ENCODE assay signal across 31 mouse cellular contexts in genomic region chr5:120690417-120690816, GRCm38 (mm10). TPM values are rescaled to one million over a fixed set of nuclear protein-coding genes. Genes with fewer than 3 reads are reported as not detected.
DNase-seq lines count a peak whose midpoint lies in the region; ATAC-seq and TF ChIP-seq lines count a peak whose summit lies in the region.
"Had no signal": no experiment of that assay in that cellular context is flagged by ENCODE, and none has a peak within 500 bp of the region (broad histone marks: within the 10 kb centered on the region; RNA-seq: fewer than 3 reads in every experiment).

No protein-coding gene starts in this region.

- H3K4me3 ChIP-seq in embryonic facial prominence, embryonic 14.5 days (ENCODE audit: low read depth, low read length): no peak overlapping the region
- H3K4me3 ChIP-seq in embryonic facial prominence, embryonic 10.5 days: no peak overlapping the region
- no peak overlapping the region for H3K4me3 ChIP-seq in midbrain, embryonic 13.5 days (replicated peaks)
- no peak overlapping the region for H3K4me3 ChIP-seq in midbrain, embryonic 15.5 days
- H3K4me3 ChIP-seq in CH12.LX (replicated peaks in 1 of 3; ENCODE audit: low read depth in 2 of 3, low read length in 2 of 3, poor library complexity in 1 of 3): no peak overlapping the region
- no peak overlapping the region for H3K4me3 ChIP-seq in small intestine, adult 2 months (ENCODE audit: low read depth, low read length)
- H3K4me3 ChIP-seq in kidney, adult 2 months (ENCODE audit: insufficient read depth, low read depth, low read length): no peak overlapping the region
- H3K4me3 ChIP-seq: embryonic facial prominence, embryonic 13.5 days; forebrain, embryonic 10.5 days; forebrain, embryonic 13.5 days; gastrocnemius, adult 2 months; hindbrain, embryonic 12.5 days; hindbrain, embryonic 15.5 days had no signal

- in situ Hi-C loops in CH12.LX (cut with MboI; ENCODE audit: low pct_ligation_motif_present, low pct_unique_long_range_greater_than_20kb, low sequenced_read_pairs): no loop called here

- no peak overlapping the region for H3K9ac ChIP-seq in embryonic facial prominence, embryonic 14.5 days (ENCODE audit: low read depth, low read length)
- no peak overlapping the region for H3K9ac ChIP-seq in midbrain, embryonic 13.5 days (replicated peaks)
- no peak overlapping the region for H3K9ac ChIP-seq in midbrain, embryonic 15.5 days
- no peak overlapping the region for H3K9ac ChIP-seq in CH12.LX (ENCODE audit: insufficient read depth, low read depth)
- H3K9ac ChIP-seq: embryonic facial prominence, embryonic 13.5 days; forebrain, embryonic 13.5 days; hindbrain, embryonic 15.5 days had no signal

- peak; percentile 26; the same call in 1 of the 2 replicates for ATAC-seq in embryonic facial prominence, embryonic 14.5 days (ENCODE audit: low read depth)
- peak; percentile 17; the same call in 1 of the 2 replicates for ATAC-seq in midbrain, embryonic 13.5 days
- no peak for ATAC-seq in midbrain, embryonic 15.5 days (replicated peaks)
- ATAC-seq: forebrain, embryonic 13.5 days; forebrain, embryonic 16.5 days had no signal

- 29% methylated on average over 4 of the region's 4 CpGs for WGBS in embryonic facial prominence, embryonic 14.5 days
- 55% methylated on average over 4 of the region's 4 CpGs for WGBS in embryonic facial prominence, embryonic 10.5 days
- 58% methylated on average over 4 of the region's 4 CpGs for WGBS in midbrain, embryonic 13.5 days
- 75% methylated on average over 4 of the region's 4 CpGs for WGBS in midbrain, embryonic 15.5 days
- WGBS in small intestine, adult 2 months: 58% methylated on average over 4 of the region's 4 CpGs
- WGBS in kidney, adult 2 months: 63% methylated on average over 4 of the region's 4 CpGs

- no peaks in the 10 kb centered on the region for H3K9me3 ChIP-seq in embryonic facial prominence, embryonic 14.5 days (ENCODE audit: control insufficient read depth, low read length)
- no peaks in the 10 kb centered on the region for H3K9me3 ChIP-seq in embryonic facial prominence, embryonic 10.5 days
- no peaks in the 10 kb centered on the region for H3K9me3 ChIP-seq in midbrain, embryonic 13.5 days
- H3K9me3 ChIP-seq in midbrain, embryonic 15.5 days: no peaks in the 10 kb centered on the region
- peaks cover 10% of the 10 kb centered on the region for H3K9me3 ChIP-seq in CH12.LX (replicated peaks; ENCODE audit: low read length)
- H3K9me3 ChIP-seq: embryonic facial prominence, embryonic 13.5 days; forebrain, embryonic 10.5 days; forebrain, embryonic 13.5 days; hindbrain, embryonic 12.5 days; hindbrain, embryonic 15.5 days had no signal

- no peak for TF ChIP-seq POLR2A in CH12.LX (IDR thresholded peaks at IDR 0.05; ENCODE audit: low read depth, low read length)
- no peak for TF ChIP-seq POLR2A in small intestine, adult 2 months (IDR thresholded peaks at IDR 0.05; ENCODE audit: low read depth, low read length)
- no peak for TF ChIP-seq POLR2A in kidney, adult 2 months (IDR thresholded peaks at IDR 0.05; ENCODE audit: low read depth, low read length)

- dilution Hi-C loops in CH12.LX (cut with MboI; ENCODE audit: extremely low pct_ligation_motif_present, extremely low pct_unique_long_range_greater_than_20kb, low sequenced_read_pairs): no loop called here

- H3K27me3 ChIP-seq in embryonic facial prominence, embryonic 14.5 days (replicated peaks; ENCODE audit: control insufficient read depth, insufficient read depth, low read length): peaks cover 40% of the 10 kb centered on the region
- peaks cover 75% of the 10 kb centered on the region for H3K27me3 ChIP-seq in embryonic facial prominence, embryonic 10.5 days (replicated peaks; ENCODE audit: low read depth, poor library complexity, severe bottlenecking)
- H3K27me3 ChIP-seq in midbrain, embryonic 13.5 days: peaks cover 47% of the 10 kb centered on the region
- H3K27me3 ChIP-seq in midbrain, embryonic 15.5 days (replicated peaks): peaks cover 12% of the 10 kb centered on the region; the same call in 1 of the 2 replicates
- no peaks in the 10 kb centered on the region for H3K27me3 ChIP-seq in CH12.LX (replicated peaks)
- peaks cover 10% of the 10 kb centered on the region for H3K27me3 ChIP-seq in small intestine, adult 2 months (ENCODE audit: control insufficient read depth, insufficient read depth, low read length)
- H3K27me3 ChIP-seq in kidney, adult 2 months (replicated peaks; ENCODE audit: control insufficient read depth, insufficient read depth, low read length): no peaks in the 10 kb centered on the region

- no peak for DNase-seq in embryonic facial prominence, embryonic 14.5 days (ENCODE audit: low spot score)
- DNase-seq in embryonic facial prominence, embryonic 10.5 days (ENCODE audit: low spot score): no peak
- peak; percentile 67 for DNase-seq in CH12.LX (ENCODE audit: extremely low read depth)
- no peak for DNase-seq in kidney, adult 2 months
- DNase-seq: adrenal gland, adult 2 months; adrenal gland, postnatal 14 days; B cell, adult 2 months; cerebellum, adult 18-20 months; cerebellum, adult 9-10 months; cerebellum, postnatal 14 days; gastrocnemius, adult 2 months; gastrocnemius, postnatal 14 days; heart, adult 11 months had no signal

- H3K4me1 ChIP-seq in embryonic facial prominence, embryonic 14.5 days (ENCODE audit: control insufficient read depth, insufficient read depth, low read length): 0 out of 2 replicates have a peak, but pooled peaks cover 4% of the 10 kb centered on the region
- H3K4me1 ChIP-seq in embryonic facial prominence, embryonic 10.5 days: peaks cover 26% of the 10 kb centered on the region
- H3K4me1 ChIP-seq in midbrain, embryonic 13.5 days (replicated peaks): peaks cover 11% of the 10 kb centered on the region
- H3K4me1 ChIP-seq in midbrain, embryonic 15.5 days: peaks cover 10% of the 10 kb centered on the region
- peaks cover 41 to 75% of the 10 kb centered on the region in 2 experiments for H3K4me1 ChIP-seq in CH12.LX (ENCODE audit: control insufficient read depth in 1 of 2, insufficient read depth in 2 of 2)
- H3K4me1 ChIP-seq in small intestine, adult 2 months (ENCODE audit: control insufficient read depth, insufficient read depth, insufficient read length, low read length): no peaks in the 10 kb centered on the region; the same call in 1 of the 2 replicates
- no peaks in the 10 kb centered on the region for H3K4me1 ChIP-seq in kidney, adult 2 months (ENCODE audit: control insufficient read depth, insufficient read depth, low read length)

- no peak for TF ChIP-seq CTCF in CH12.LX (conservative IDR thresholded peaks at IDR 0.05 in 1 of 2, IDR thresholded peaks at IDR 0.05 in 1 of 2; ENCODE audit: low read depth in 2 of 2, low read length in 2 of 2)
- TF ChIP-seq CTCF in small intestine, adult 2 months (IDR thresholded peaks at IDR 0.05; ENCODE audit: extremely low read depth, insufficient read length, insufficient replicate concordance, low read depth, low read length): no peak
- TF ChIP-seq CTCF in kidney, adult 2 months (conservative IDR thresholded peaks at IDR 0.05; ENCODE audit: insufficient read depth, insufficient read length, low read depth, low read length): no peak

- peaks cover 4% of the 10 kb centered on the region; the same call in 1 of the 2 replicates for H3K36me3 ChIP-seq in embryonic facial prominence, embryonic 14.5 days (ENCODE audit: control insufficient read depth, insufficient read depth, low read length)
- no peaks in the 10 kb centered on the region for H3K36me3 ChIP-seq in embryonic facial prominence, embryonic 10.5 days (replicated peaks)
- H3K36me3 ChIP-seq in midbrain, embryonic 13.5 days: peaks cover 59% of the 10 kb centered on the region
- H3K36me3 ChIP-seq in midbrain, embryonic 15.5 days (replicated peaks): peaks cover 11% of the 10 kb centered on the region; the same call in 1 of the 2 replicates
- peaks cover 1 to 5% of the 10 kb centered on the region in 2 experiments for H3K36me3 ChIP-seq in CH12.LX (replicated peaks in 1 of 2; ENCODE audit: control insufficient read depth in 1 of 2, insufficient read depth in 1 of 2, low read length in 1 of 2)
- no peaks in the 10 kb centered on the region for H3K36me3 ChIP-seq in small intestine, adult 2 months (ENCODE audit: control insufficient read depth, insufficient read depth, low read length)
- no peaks in the 10 kb centered on the region for H3K36me3 ChIP-seq in kidney, adult 2 months (ENCODE audit: control insufficient read depth, insufficient read depth, low read length)
- H3K36me3 ChIP-seq: forebrain, embryonic 10.5 days had no signal

- TF ChIP-seq RAD21 in CH12.LX (IDR thresholded peaks at IDR 0.05; ENCODE audit: low read depth, low read length): no peak

- H3K27ac ChIP-seq in embryonic facial prominence, embryonic 14.5 days (replicated peaks; ENCODE audit: low read depth, low read length): no peak overlapping the region
- no peak overlapping the region for H3K27ac ChIP-seq in embryonic facial prominence, embryonic 10.5 days (replicated peaks)
- no peak overlapping the region for H3K27ac ChIP-seq in midbrain, embryonic 13.5 days
- no peak overlapping the region for H3K27ac ChIP-seq in midbrain, embryonic 15.5 days
- H3K27ac ChIP-seq in CH12.LX (ENCODE audit: insufficient read depth, low read depth): no peak overlapping the region
- H3K27ac ChIP-seq in small intestine, adult 2 months (ENCODE audit: insufficient read depth, low read depth, low read length): peak overlapping the region; percentile 30; the same call in 1 of the 2 replicates
- H3K27ac ChIP-seq in kidney, adult 2 months (ENCODE audit: insufficient read depth, low read depth, low read length): no peak overlapping the region
- H3K27ac ChIP-seq: embryonic facial prominence, embryonic 13.5 days; forebrain, embryonic 10.5 days; forebrain, embryonic 13.5 days; gastrocnemius, adult 2 months; hindbrain, embryonic 12.5 days; hindbrain, embryonic 15.5 days had no signal

- H3K4me2 ChIP-seq in embryonic facial prominence, embryonic 14.5 days (ENCODE audit: low read depth, low read length): no peak overlapping the region
- no peak overlapping the region for H3K4me2 ChIP-seq in midbrain, embryonic 13.5 days (replicated peaks)
- H3K4me2 ChIP-seq in midbrain, embryonic 15.5 days: no peak overlapping the region
- H3K4me2 ChIP-seq in CH12.LX (ENCODE audit: insufficient read depth, low read depth, poor library complexity, severe bottlenecking): peak overlapping the region; percentile 0; the same call in 1 of the 2 replicates
- H3K4me2 ChIP-seq: embryonic facial prominence, embryonic 13.5 days; forebrain, embryonic 13.5 days; heart, embryonic 11.5 days; hindbrain, embryonic 12.5 days; hindbrain, embryonic 15.5 days had no signal

- TF ChIP-seq EP300 in CH12.LX (IDR thresholded peaks at IDR 0.05; ENCODE audit: low read length): peak; percentile 85

- H3K79me2 ChIP-seq in CH12.LX (replicated peaks; ENCODE audit: control insufficient read depth, extremely low read depth, insufficient read depth, poor library complexity, severe bottlenecking): no peaks in the 10 kb centered on the region

RNA-seq across cellular contexts. Expression of gene Dtx1, which starts 21.3 kb away (rescaled TPM):
- polyA plus RNA-seq in embryonic facial prominence, embryonic 14.5 days (2014; fragmentation: Nextera tagmentation; extraction: Ambion mirVana): 3.4 and 4.3 TPM in 2 replicates
- 1.8 and 2.2 TPM in 2 replicates for polyA plus RNA-seq in embryonic facial prominence, embryonic 10.5 days (2016; fragmentation: Nextera tagmentation; extraction: Ambion mirVana)
- 25.1 and 34.2 TPM in 2 replicates for polyA plus RNA-seq in midbrain, embryonic 13.5 days (2015; fragmentation: Nextera tagmentation; extraction: Ambion mirVana)
- 64.5 and 68.9 TPM in 2 replicates for polyA plus RNA-seq in midbrain, embryonic 15.5 days (2015; fragmentation: Nextera tagmentation; extraction: Ambion mirVana)
- 3.2 and 3.9 TPM in 2 replicates for total RNA-seq in CH12.LX (2012; rRNA removed)
- total RNA-seq in CH12.LX (2014; rRNA removed): 0.30 and 0.98 TPM in 2 replicates
- polyA plus RNA-seq in CH12.LX (2012; ENCODE audit: insufficient read length, low read depth): 2.1 and 2.9 TPM in 2 replicates
- 18.1 and 31.1 TPM in 2 replicates for polyA plus RNA-seq in small intestine, adult 2 months (2012; rRNA removed)
- 1.5 and 4.4 TPM in 2 replicates for polyA plus RNA-seq in kidney, adult 2 months (2012; rRNA removed)
- total RNA-seq: common myeloid progenitor, adult 5-6 weeks; hematopoietic stem cell, adult 5-6 weeks had no signal

RNA-seq across cellular contexts. Expression of gene Rasal1, which starts 41.8 kb away (rescaled TPM):
- 0.50 and 1.4 TPM in 2 replicates for polyA plus RNA-seq in embryonic facial prominence, embryonic 14.5 days (2014; fragmentation: Nextera tagmentation; extraction: Ambion mirVana)
- polyA plus RNA-seq in embryonic facial prominence, embryonic 10.5 days (2016; fragmentation: Nextera tagmentation; extraction: Ambion mirVana): 0.07 and 0.14 TPM in 2 replicates
- polyA plus RNA-seq in midbrain, embryonic 13.5 days (2015; fragmentation: Nextera tagmentation; extraction: Ambion mirVana): 0.15 TPM in 1 of 2 replicates, not detected in the other
- 1.0 and 1.6 TPM in 2 replicates for polyA plus RNA-seq in midbrain, embryonic 15.5 days (2015; fragmentation: Nextera tagmentation; extraction: Ambion mirVana)
- total RNA-seq in CH12.LX (2012; rRNA removed): 15.6 and 17.7 TPM in 2 replicates
- total RNA-seq in CH12.LX (2014; rRNA removed): 11.7 TPM in 2 replicates
- polyA plus RNA-seq in CH12.LX (2012; ENCODE audit: insufficient read length, low read depth): 19.6 and 21.4 TPM in 2 replicates
- polyA plus RNA-seq in small intestine, adult 2 months (2012; rRNA removed): 1.7 and 2.6 TPM in 2 replicates
- 2.3 and 3.4 TPM in 2 replicates for polyA plus RNA-seq in kidney, adult 2 months (2012; rRNA removed)
- total RNA-seq: gastrocnemius, adult 2 months; gastrocnemius, postnatal 14 days; gastrocnemius, postnatal 4 days; heart, postnatal 25 days had no signal
- polyA plus RNA-seq: heart, embryonic 14.5 days; heart, postnatal 0 days had no signal

RNA-seq across cellular contexts. Expression of gene Cfap73, which starts 56.4 kb away (rescaled TPM):
- 1.0 TPM in 1 of 2 replicates, not detected in the other for polyA plus RNA-seq in embryonic facial prominence, embryonic 14.5 days (2014; fragmentation: Nextera tagmentation; extraction: Ambion mirVana)
- 0.27 TPM in 1 of 2 replicates, not detected in the other for polyA plus RNA-seq in embryonic facial prominence, embryonic 10.5 days (2016; fragmentation: Nextera tagmentation; extraction: Ambion mirVana)
- polyA plus RNA-seq in midbrain, embryonic 13.5 days (2015; fragmentation: Nextera tagmentation; extraction: Ambion mirVana): not detected in 2 replicates
- polyA plus RNA-seq in midbrain, embryonic 15.5 days (2015; fragmentation: Nextera tagmentation; extraction: Ambion mirVana): 0.44 and 0.70 TPM in 2 replicates
- not detected in 2 replicates for total RNA-seq in CH12.LX (2012; rRNA removed)
- not detected in 2 replicates for total RNA-seq in CH12.LX (2014; rRNA removed)
- 0.26 TPM in 1 of 2 replicates, not detected in the other for polyA plus RNA-seq in CH12.LX (2012; ENCODE audit: insufficient read length, low read depth)
- polyA plus RNA-seq in small intestine, adult 2 months (2012; rRNA removed): not detected in 2 replicates
- not detected in 2 replicates for polyA plus RNA-seq in kidney, adult 2 months (2012; rRNA removed)
- total RNA-seq: common myeloid progenitor, adult 5-6 weeks; gastrocnemius, adult 2 months; gastrocnemius, postnatal 14 days; gastrocnemius, postnatal 4 days; heart, adult 8-10 months; heart, postnatal 25 days; hematopoietic stem cell, adult 5-6 weeks; MEL had no signal
- polyA plus RNA-seq: adrenal gland, adult 2 months; embryonic facial prominence, embryonic 13.5 days; forebrain, embryonic 10.5 days; forebrain, embryonic 13.5 days; heart, embryonic 11.5 days; heart, embryonic 14.5 days; heart, postnatal 0 days had no signal

RNA-seq across cellular contexts. Expression of gene Oas2, which starts 59.2 kb away (rescaled TPM):
- 0.38 and 0.42 TPM in 2 replicates for polyA plus RNA-seq in embryonic facial prominence, embryonic 14.5 days (2014; fragmentation: Nextera tagmentation; extraction: Ambion mirVana)
- 0.06 and 0.10 TPM in 2 replicates for polyA plus RNA-seq in embryonic facial prominence, embryonic 10.5 days (2016; fragmentation: Nextera tagmentation; extraction: Ambion mirVana)
- polyA plus RNA-seq in midbrain, embryonic 13.5 days (2015; fragmentation: Nextera tagmentation; extraction: Ambion mirVana): 0.07 and 0.17 TPM in 2 replicates
- 0.43 and 0.59 TPM in 2 replicates for polyA plus RNA-seq in midbrain, embryonic 15.5 days (2015; fragmentation: Nextera tagmentation; extraction: Ambion mirVana)
- total RNA-seq in CH12.LX (2012; rRNA removed) (not detected in 2 replicates), CH12.LX (2014; rRNA removed) (not detected in 2 replicates)
- not detected in 2 replicates for polyA plus RNA-seq in CH12.LX (2012; ENCODE audit: insufficient read length, low read depth)
- polyA plus RNA-seq in small intestine, adult 2 months (2012; rRNA removed): 2.9 and 7.4 TPM in 2 replicates
- 3.5 and 5.5 TPM in 2 replicates for polyA plus RNA-seq in kidney, adult 2 months (2012; rRNA removed)
- polyA plus RNA-seq: forebrain, embryonic 10.5 days had no signal
